Mouse (Mus musculus): ENCODE data around the gene Lrmda. TPM values are rescaled to one million over a fixed set of nuclear protein-coding genes. Genes with fewer than 3 reads are reported as not detected.

Gene Lrmda
- polyA plus RNA-seq, 1 experiment from 2014 or later = not detected

DNA sequence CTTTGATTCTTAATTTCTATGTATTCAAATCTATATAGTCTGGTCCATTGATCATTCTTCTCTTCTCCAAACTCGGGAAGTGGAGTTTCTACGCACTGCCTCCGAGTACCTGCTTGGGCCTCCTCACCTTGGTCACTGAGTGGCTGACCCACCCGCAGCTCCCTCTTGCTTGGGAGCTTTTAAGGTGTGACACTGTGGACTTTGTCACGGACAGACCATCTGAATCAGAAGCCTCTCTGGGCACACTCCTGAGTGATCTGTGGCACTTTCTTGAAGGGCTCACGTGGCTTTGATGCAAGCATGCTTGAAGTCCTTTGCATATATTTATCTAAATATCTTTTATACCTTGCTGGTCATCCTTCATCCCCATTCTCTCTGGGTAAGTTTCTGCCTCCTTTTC, 107.3 kb downstream of the Lrmda start:
- H3K27me3 ChIP-seq (ENCODE audit: control insufficient read depth, insufficient read depth, low read length) = no peaks in the 10 kb centered on the region; the same call in 1 of the 2 replicates
- no peaks in the 10 kb centered on the region for H3K9me3 ChIP-seq (ENCODE audit: control insufficient read depth, low read length)
- no peak overlapping the region for H3K27ac ChIP-seq (ENCODE audit: low read depth, low read length)
- H3K9ac ChIP-seq (ENCODE audit: low read length) = no peak overlapping the region
- WGBS = 88% methylated on average over 6 of the region's 6 CpGs
- no peak overlapping the region for H3K4me3 ChIP-seq (ENCODE audit: low read depth, low read length)
- no peak overlapping the region for H3K4me2 ChIP-seq (ENCODE audit: low read depth, low read length, severe bottlenecking)
- no peaks in the 10 kb centered on the region for H3K4me1 ChIP-seq (replicated peaks; ENCODE audit: control insufficient read depth, insufficient read depth, low read length)
- ATAC-seq (replicated peaks; ENCODE audit: low FRiP score) (no peak), DNase-seq (ENCODE audit: low spot score) (no peak)
- H3K36me3 ChIP-seq (ENCODE audit: control insufficient read depth, insufficient read depth, low read length) = no peaks in the 10 kb centered on the region

DNA sequence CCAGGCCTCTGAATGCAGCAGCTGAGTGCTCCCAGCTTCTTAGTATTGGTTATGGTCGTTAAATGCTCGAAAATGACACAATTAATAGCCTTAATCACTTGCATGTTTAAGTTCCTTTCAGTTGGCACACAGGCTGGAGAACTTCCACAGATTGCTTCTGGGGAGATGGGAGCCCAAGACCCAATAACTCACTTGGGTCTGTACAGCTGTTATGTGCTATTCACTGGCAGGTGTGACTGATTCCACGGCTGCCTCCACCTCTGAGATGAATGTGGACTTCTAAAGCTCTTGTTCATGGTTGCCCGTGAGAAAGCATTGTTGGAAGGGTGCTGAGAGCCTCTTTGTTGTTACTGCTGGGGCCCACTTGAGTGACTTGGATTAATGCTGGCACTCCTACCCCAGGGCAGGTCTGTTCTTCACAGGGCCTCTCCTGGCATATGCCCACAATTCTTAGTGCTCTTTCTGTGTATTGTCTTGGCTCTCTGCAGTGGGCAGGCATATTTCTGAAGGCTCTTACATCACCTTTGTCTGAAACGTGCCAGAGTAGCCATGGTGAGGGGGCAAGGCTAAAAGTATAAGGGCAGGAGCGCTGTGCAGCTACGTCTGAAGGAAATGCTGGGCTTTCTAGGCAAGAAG, 111.6 kb downstream of the Lrmda start:
- 64% methylated on average over 7 of the region's 7 CpGs for WGBS
- ATAC-seq (replicated peaks; ENCODE audit: low FRiP score) (no peak), DNase-seq (ENCODE audit: low spot score) (no peak)
- no peak overlapping the region for H3K4me3 ChIP-seq (ENCODE audit: low read depth, low read length)
- no peak overlapping the region for H3K27ac ChIP-seq (ENCODE audit: low read depth, low read length)
- H3K9ac ChIP-seq (ENCODE audit: low read length) = no peak overlapping the region
- H3K9me3 ChIP-seq (ENCODE audit: control insufficient read depth, low read length) = no peaks in the 10 kb centered on the region; the same call in 1 of the 2 replicates
- no peaks in the 10 kb centered on the region for H3K4me1 ChIP-seq (replicated peaks; ENCODE audit: control insufficient read depth, insufficient read depth, low read length)
- no peak overlapping the region for H3K4me2 ChIP-seq (ENCODE audit: low read depth, low read length, severe bottlenecking)
- H3K36me3 ChIP-seq (ENCODE audit: control insufficient read depth, insufficient read depth, low read length) = no peaks in the 10 kb centered on the region
- no peaks in the 10 kb centered on the region for H3K27me3 ChIP-seq (ENCODE audit: control insufficient read depth, insufficient read depth, low read length)

DNA sequence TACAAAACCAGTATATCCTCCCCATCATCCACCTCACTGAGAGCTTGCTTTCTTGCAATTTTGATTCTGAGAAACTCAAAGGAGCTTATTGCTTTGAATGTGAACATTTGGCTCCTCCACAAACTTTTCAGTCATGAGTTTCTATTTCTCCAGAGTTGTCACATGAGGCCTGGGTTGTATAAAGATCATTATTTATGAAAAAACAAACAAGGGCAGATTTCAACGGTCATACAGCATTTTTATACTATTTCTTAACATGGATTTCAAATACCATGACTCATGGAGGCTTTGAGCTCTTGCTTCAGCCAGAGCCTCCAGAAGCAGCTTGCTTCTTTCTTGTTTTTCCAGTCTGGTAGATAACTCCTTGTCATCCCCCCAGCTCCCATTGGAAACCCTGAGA, 119.8 kb downstream of the Lrmda start:
- no peaks in the 10 kb centered on the region; the same call in 1 of the 2 replicates for H3K9me3 ChIP-seq (ENCODE audit: control insufficient read depth, low read length)
- no peak overlapping the region for H3K4me2 ChIP-seq (ENCODE audit: low read depth, low read length, severe bottlenecking)
- H3K4me3 ChIP-seq (ENCODE audit: low read depth, low read length) = no peak overlapping the region
- no peak overlapping the region for H3K9ac ChIP-seq (ENCODE audit: low read length)
- H3K27ac ChIP-seq (ENCODE audit: low read depth, low read length) = no peak overlapping the region
- WGBS = 90% methylated on average over 1 of the region's 1 CpGs
- H3K36me3 ChIP-seq (ENCODE audit: control insufficient read depth, insufficient read depth, low read length) = no peaks in the 10 kb centered on the region
- 0 out of 2 replicates have a peak, but pooled peaks cover 2% of the 10 kb centered on the region for H3K4me1 ChIP-seq (replicated peaks; ENCODE audit: control insufficient read depth, insufficient read depth, low read length)
- ATAC-seq (replicated peaks; ENCODE audit: low FRiP score) (no peak), DNase-seq (ENCODE audit: low spot score) (no peak)
- peaks cover 2% of the 10 kb centered on the region; the same call in 1 of the 2 replicates for H3K27me3 ChIP-seq (ENCODE audit: control insufficient read depth, insufficient read depth, low read length)

DNA sequence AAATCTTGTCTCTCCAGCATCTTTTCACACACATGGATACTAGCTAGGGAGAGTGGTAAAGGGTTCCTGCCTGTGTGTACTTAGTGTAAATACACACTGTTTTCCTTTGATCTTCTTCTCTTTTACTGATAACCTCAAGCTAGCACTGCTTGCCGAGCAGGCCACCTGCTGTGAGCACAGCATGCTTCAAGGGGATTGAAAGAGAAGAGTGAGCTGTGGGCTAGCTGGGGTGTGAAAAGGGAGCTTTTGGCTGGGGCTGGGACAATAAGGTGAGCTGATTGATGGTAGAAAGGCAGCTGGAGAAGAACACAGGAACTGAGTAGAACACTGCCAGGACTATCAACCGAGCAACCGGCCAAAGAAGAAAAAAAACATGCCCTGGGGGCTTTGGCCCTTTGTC, 124.5 kb downstream of the Lrmda start:
- WGBS = 0% methylated on average over 3 of the region's 3 CpGs
- Histone ChIP-seq H3K4me3 (ENCODE audit: low read depth, low read length) (no peak overlapping the region), H3K9me3 (ENCODE audit: control insufficient read depth, low read length) (no peaks in the 10 kb centered on the region), H3K27me3 (ENCODE audit: control insufficient read depth, insufficient read depth, low read length) (peaks cover 13% of the 10 kb centered on the region), H3K4me2 (ENCODE audit: low read depth, low read length, severe bottlenecking) (no peak overlapping the region), H3K27ac (ENCODE audit: low read depth, low read length) (no peak overlapping the region), H3K9ac (ENCODE audit: low read length) (no peak overlapping the region), H3K4me1 (replicated peaks; ENCODE audit: control insufficient read depth, insufficient read depth, low read length) (0 out of 2 replicates have a peak, but pooled peaks cover 2% of the 10 kb centered on the region), H3K36me3 (ENCODE audit: control insufficient read depth, insufficient read depth, low read length) (no peaks in the 10 kb centered on the region)
- ATAC-seq (replicated peaks; ENCODE audit: low FRiP score) = no peak
- no peak for DNase-seq (ENCODE audit: low spot score)

DNA sequence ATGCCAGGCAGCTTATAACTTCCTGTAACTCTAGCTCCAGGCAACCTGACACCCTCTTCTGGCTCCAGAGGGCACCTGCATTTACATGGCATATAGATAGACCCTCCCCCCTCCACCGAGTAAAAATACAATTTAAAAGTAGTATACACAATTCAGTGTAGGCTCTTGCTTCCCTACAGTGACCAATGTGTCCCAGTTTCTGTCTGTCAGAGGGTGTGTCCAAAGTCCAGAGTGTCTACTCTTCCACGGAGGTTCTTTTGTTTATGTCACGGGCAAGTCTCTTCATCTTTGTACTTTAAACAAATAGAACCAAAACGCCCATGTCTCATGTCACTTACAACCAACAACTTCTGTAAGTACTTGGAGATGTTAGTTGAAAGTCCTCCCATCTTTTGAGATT, 126.4 kb downstream of the Lrmda start:
- Histone ChIP-seq H3K4me1 (replicated peaks; ENCODE audit: control insufficient read depth, insufficient read depth, low read length) (0 out of 2 replicates have a peak, but pooled peaks cover 2% of the 10 kb centered on the region), H3K27me3 (ENCODE audit: control insufficient read depth, insufficient read depth, low read length) (peaks cover 22% of the 10 kb centered on the region), H3K36me3 (ENCODE audit: control insufficient read depth, insufficient read depth, low read length) (no peaks in the 10 kb centered on the region), H3K9ac (ENCODE audit: low read length) (no peak overlapping the region), H3K9me3 (ENCODE audit: control insufficient read depth, low read length) (no peaks in the 10 kb centered on the region), H3K27ac (ENCODE audit: low read depth, low read length) (no peak overlapping the region), H3K4me3 (ENCODE audit: low read depth, low read length) (no peak overlapping the region), H3K4me2 (ENCODE audit: low read depth, low read length, severe bottlenecking) (no peak overlapping the region)
- no peak for DNase-seq (ENCODE audit: low spot score)
- ATAC-seq (replicated peaks; ENCODE audit: low FRiP score) = no peak
- WGBS = 78% methylated on average over 4 of the region's 4 CpGs

DNA sequence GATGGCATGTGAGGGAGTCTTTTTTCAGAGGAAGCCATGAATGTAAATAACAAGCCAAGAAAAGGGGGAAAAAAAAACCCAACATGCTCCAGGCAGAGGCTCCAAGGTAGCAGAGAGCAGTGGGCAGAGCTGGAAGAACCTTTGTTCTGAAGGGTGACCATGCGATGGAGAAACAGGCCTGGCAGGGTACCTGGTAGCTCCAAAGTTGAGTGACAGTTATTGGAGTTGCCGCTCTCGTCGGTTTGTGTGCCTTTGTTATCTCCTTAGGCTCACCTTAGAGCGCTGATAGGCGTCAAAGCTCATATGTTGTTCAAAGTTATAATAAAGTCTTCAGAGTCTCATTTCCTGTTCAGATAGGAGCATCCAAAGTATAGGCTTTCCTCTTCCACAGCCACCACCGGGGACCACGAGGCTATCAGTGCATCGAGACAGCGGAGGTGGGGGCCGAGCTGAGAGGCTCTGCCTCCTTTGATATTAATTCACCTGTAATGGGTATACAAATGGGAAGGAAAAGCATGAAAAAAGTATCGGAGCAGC, 127.1 kb downstream of the Lrmda start:
- H3K9ac ChIP-seq (ENCODE audit: low read length) = no peak overlapping the region
- H3K4me3 ChIP-seq (ENCODE audit: low read depth, low read length) = no peak overlapping the region
- 0 out of 2 replicates have a peak, but pooled peaks cover 2% of the 10 kb centered on the region for H3K4me1 ChIP-seq (replicated peaks; ENCODE audit: control insufficient read depth, insufficient read depth, low read length)
- no peaks in the 10 kb centered on the region for H3K36me3 ChIP-seq (ENCODE audit: control insufficient read depth, insufficient read depth, low read length)
- H3K27ac ChIP-seq (ENCODE audit: low read depth, low read length) = no peak overlapping the region
- 92% methylated on average over 12 of the region's 12 CpGs for WGBS
- ATAC-seq (replicated peaks; ENCODE audit: low FRiP score) = no peak
- H3K9me3 ChIP-seq (ENCODE audit: control insufficient read depth, low read length) = no peaks in the 10 kb centered on the region
- no peak for DNase-seq (ENCODE audit: low spot score)
- no peak overlapping the region for H3K4me2 ChIP-seq (ENCODE audit: low read depth, low read length, severe bottlenecking)
- H3K27me3 ChIP-seq (ENCODE audit: control insufficient read depth, insufficient read depth, low read length) = peaks cover 27% of the 10 kb centered on the region

DNA sequence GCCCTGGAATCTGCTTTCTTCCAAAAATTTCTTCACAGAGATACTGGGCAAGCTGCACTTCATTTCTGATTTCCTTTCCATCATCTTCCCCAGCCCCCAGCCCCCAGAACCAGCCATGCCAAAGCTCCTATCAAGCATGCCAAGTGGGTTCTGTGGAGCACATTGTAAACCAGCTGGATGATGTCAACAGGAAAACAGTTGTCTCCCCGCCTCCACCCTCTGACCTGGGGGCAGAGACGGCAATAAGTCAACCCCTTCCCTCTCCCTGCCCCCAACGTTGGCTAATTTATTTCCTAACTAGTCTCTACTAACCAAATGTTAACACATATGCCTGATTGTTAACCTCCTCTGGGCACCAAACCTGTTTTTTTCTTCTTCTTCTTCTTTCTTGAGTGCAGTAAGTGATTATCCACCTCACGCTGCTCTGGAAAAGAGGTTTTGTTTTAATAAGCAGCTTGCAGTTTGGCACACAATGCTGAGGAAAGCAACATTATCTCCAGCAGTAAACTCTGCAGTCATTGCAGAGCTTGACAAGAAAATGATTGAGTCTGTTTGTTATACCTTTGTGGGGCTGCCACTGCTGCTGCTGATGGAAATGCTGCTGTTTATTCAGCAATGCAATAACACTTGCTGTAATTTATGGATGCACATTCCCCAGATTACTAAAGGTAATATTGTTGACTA, 128.0 kb downstream of the Lrmda start:
- 33% methylated on average over 4 of the region's 4 CpGs for WGBS
- DNase-seq (ENCODE audit: low spot score) = no peak
- no peaks in the 10 kb centered on the region for H3K36me3 ChIP-seq (ENCODE audit: control insufficient read depth, insufficient read depth, low read length)
- H3K27ac ChIP-seq (ENCODE audit: low read depth, low read length) = no peak overlapping the region
- no peak overlapping the region for H3K9ac ChIP-seq (ENCODE audit: low read length)
- no peaks in the 10 kb centered on the region for H3K9me3 ChIP-seq (ENCODE audit: control insufficient read depth, low read length)
- no peak overlapping the region for H3K4me2 ChIP-seq (ENCODE audit: low read depth, low read length, severe bottlenecking)
- H3K4me1 ChIP-seq (replicated peaks; ENCODE audit: control insufficient read depth, insufficient read depth, low read length) = peaks cover 4% of the 10 kb centered on the region; the same call in 1 of the 2 replicates
- H3K4me3 ChIP-seq (ENCODE audit: low read depth, low read length) = no peak overlapping the region
- ATAC-seq (replicated peaks; ENCODE audit: low FRiP score) = no peak
- peaks cover 34% of the 10 kb centered on the region for H3K27me3 ChIP-seq (ENCODE audit: control insufficient read depth, insufficient read depth, low read length)

DNA sequence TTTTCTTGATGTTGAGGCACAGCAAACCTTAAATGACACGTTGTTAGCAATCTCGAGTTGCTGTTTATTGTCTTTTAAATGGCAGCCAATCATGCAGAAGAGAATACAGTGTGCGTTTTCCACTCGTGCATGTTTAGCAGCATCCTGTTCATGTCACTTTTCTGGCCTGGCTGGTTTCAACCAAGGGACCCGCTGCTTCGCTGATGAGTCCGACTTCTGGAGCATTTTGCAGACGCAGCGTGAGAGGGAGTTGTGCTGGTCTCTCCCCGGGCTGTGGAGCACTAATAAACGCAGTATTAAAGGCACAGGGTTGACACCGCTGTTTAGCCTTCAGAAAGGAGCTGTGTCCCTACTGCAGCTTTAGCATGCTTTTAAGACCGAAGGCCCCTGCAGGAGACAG, 133.2 kb downstream of the Lrmda start:
- ATAC-seq (replicated peaks; ENCODE audit: low FRiP score) (no peak), DNase-seq (ENCODE audit: low spot score) (no peak)
- no peaks in the 10 kb centered on the region for H3K9me3 ChIP-seq (ENCODE audit: control insufficient read depth, low read length)
- WGBS = 46% methylated on average over 13 of the region's 13 CpGs
- H3K27me3 ChIP-seq (ENCODE audit: control insufficient read depth, insufficient read depth, low read length) = peaks cover 71% of the 10 kb centered on the region
- no peak overlapping the region for H3K9ac ChIP-seq (ENCODE audit: low read length)
- H3K4me3 ChIP-seq (ENCODE audit: low read depth, low read length) = no peak overlapping the region
- peaks cover 9% of the 10 kb centered on the region; the same call in 1 of the 2 replicates for H3K4me1 ChIP-seq (replicated peaks; ENCODE audit: control insufficient read depth, insufficient read depth, low read length)
- H3K36me3 ChIP-seq (ENCODE audit: control insufficient read depth, insufficient read depth, low read length) = no peaks in the 10 kb centered on the region
- H3K4me2 ChIP-seq (ENCODE audit: low read depth, low read length, severe bottlenecking) = no peak overlapping the region
- no peak overlapping the region for H3K27ac ChIP-seq (ENCODE audit: low read depth, low read length)
